Comparison of ENCODE assay signal across 12 mouse cellular contexts in genomic region chr13:30198101-30198570, GRCm38 (mm10).
DNase-seq lines count a peak whose midpoint lies in the region; ATAC-seq and TF ChIP-seq lines count a peak whose summit lies in the region.
"Had no signal": no experiment of that assay in that cellular context is flagged by ENCODE, and none has a peak within 500 bp of the region (broad histone marks: within the 10 kb centered on the region; RNA-seq: fewer than 3 reads in every experiment).

No protein-coding gene starts in this region.

- DNase-seq in heart, adult 18-20 months: peak; percentile 33 to 48
- DNase-seq in heart, postnatal 10 days: no peak
- DNase-seq in MEL-GATA-1-ER (ENCODE audit: extremely low read depth, low read depth): peak; percentile 80
- DNase-seq in lung, postnatal 10 days: peak; percentile 27
- peak; percentile 22 for DNase-seq in thymus, adult 2 months
- DNase-seq in right cerebral cortex, adult 2 months (ENCODE audit: low spot score in 2 of 2): no peak
- DNase-seq in cerebellum, adult 9-11 months: no peak
- DNase-seq: adrenal gland, postnatal 14 days; gastrocnemius, postnatal 14 days; midbrain, embryonic 14.5 days; retina, postnatal 1 day had no signal

- no peaks in the 10 kb centered on the region for H3K36me3 ChIP-seq in thymus, adult 2 months (ENCODE audit: control insufficient read depth, insufficient read depth, low read length)
- no peaks in the 10 kb centered on the region for H3K36me3 ChIP-seq in kidney, embryonic 14.5 days (ENCODE audit: control insufficient read depth, insufficient read depth, low read length)

- peak overlapping the region; percentile 13; the same call in 1 of the 2 replicates for H3K4me3 ChIP-seq in thymus, adult 2 months (ENCODE audit: control insufficient read depth, insufficient read depth, low read length)
- no peak overlapping the region for H3K4me3 ChIP-seq in kidney, embryonic 14.5 days (ENCODE audit: low read length)

- intact Hi-C loops in heart, postnatal 10 days (cut with DNase I): no loop called here

- no peak overlapping the region for H3K9ac ChIP-seq in kidney, embryonic 14.5 days (ENCODE audit: low read depth, low read length)

- peaks cover 12% of the 10 kb centered on the region for H3K4me1 ChIP-seq in thymus, adult 2 months (replicated peaks; ENCODE audit: control insufficient read depth, insufficient read depth, low read length)
- no peaks in the 10 kb centered on the region for H3K4me1 ChIP-seq in kidney, embryonic 14.5 days (ENCODE audit: control insufficient read depth, insufficient read depth, low read length)

- H3K27me3 ChIP-seq in thymus, adult 2 months (ENCODE audit: control insufficient read depth, insufficient read depth, low read length): no peaks in the 10 kb centered on the region
- H3K27me3 ChIP-seq in kidney, embryonic 14.5 days (ENCODE audit: control insufficient read depth, insufficient read depth, low read length): no peaks in the 10 kb centered on the region

- H3K9me3 ChIP-seq in kidney, embryonic 14.5 days (ENCODE audit: control insufficient read depth, low read length): no peaks in the 10 kb centered on the region

- no peak for TF ChIP-seq CTCF in thymus, adult 2 months (IDR thresholded peaks at IDR 0.05; ENCODE audit: borderline replicate concordance, control insufficient read depth, extremely low read depth, insufficient read depth, low read length, poor library complexity)

- ATAC-seq in kidney, embryonic 14.5 days (ENCODE audit: low FRiP score, low TSS enrichment): no peak

- H3K27ac ChIP-seq in thymus, adult 2 months (ENCODE audit: control insufficient read depth, insufficient read depth, low read length): no peak overlapping the region
- H3K27ac ChIP-seq in kidney, embryonic 14.5 days (ENCODE audit: low read depth, low read length): no peak overlapping the region

- no peak overlapping the region for H3K4me2 ChIP-seq in kidney, embryonic 14.5 days (replicated peaks; ENCODE audit: low read depth, low read length)

- no peak for TF ChIP-seq POLR2A in thymus, adult 2 months (IDR thresholded peaks at IDR 0.05; ENCODE audit: control insufficient read depth, extremely low read depth, insufficient read depth, low read length, poor library complexity)

- 7% methylated on average over 9 of the region's 9 CpGs for WGBS in thymus, adult 2 months
- WGBS in kidney, embryonic 14.5 days: 85% methylated on average over 9 of the region's 9 CpGs

Comparison
In these comparisons a context has a peak if more than half of its experiments do, and no peak if none do; other contexts are left out.
1. DNase-seq: peak in heart, adult 18-20 months (2 of 2), MEL-GATA-1-ER (single experiment), lung, postnatal 10 days (single experiment) and thymus, adult 2 months (single experiment); none in heart, postnatal 10 days (0 of 2), right cerebral cortex, adult 2 months (0 of 2) and cerebellum, adult 9-11 months (single experiment).